Mouse (Mus musculus) kidney, postnatal 10 days (tissue): ENCODE data around the gene Ldah.

Experiments used
- DNase-seq: peaks from one replicate; pipeline ENCODE4 v3.0.0; 2021; ENCODE audit warnings: mixed read lengths

The Ldah gene

DNA sequence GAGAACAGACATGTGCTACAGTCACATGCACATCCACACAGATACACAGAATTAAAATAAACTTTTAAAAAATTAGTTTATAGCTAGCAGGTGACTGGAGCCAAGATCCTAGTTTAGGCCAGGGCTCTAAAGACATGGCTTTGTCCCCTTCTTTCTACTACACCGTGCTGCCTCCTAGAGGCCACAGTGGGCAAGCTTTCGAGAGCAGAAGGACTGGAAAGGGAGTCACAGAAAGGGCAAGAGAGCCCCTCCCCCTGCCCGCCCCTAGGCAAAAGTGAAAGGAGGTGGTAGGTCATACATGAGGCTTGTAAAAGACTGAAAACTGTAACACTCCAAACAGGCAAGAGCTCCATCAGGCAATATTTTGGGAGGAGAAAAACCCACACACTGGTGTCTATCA lies 80.1 kb downstream of the Ldah start:
- DNase-seq: peak; percentile 27

DNA sequence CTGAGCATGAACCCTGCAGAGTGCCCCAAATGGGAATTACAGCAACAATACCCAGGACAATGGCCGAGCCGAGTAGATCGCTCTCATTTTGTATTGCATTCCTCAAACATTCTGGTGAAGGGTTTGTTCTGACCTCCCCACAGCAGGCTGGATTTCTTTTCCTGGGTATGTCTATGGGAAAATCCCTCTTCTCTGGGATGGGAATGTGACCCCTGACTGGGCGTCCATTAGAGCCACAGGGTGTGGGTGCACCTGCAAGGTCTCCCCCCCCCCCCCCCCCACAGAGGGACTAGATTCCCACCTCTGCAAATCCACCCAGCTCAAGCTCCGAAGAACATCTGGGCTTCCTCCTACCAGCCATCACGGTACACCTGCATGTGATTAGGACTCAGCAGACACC lies 81.2 kb downstream of the Ldah start:
- DNase-seq: no peak

DNA sequence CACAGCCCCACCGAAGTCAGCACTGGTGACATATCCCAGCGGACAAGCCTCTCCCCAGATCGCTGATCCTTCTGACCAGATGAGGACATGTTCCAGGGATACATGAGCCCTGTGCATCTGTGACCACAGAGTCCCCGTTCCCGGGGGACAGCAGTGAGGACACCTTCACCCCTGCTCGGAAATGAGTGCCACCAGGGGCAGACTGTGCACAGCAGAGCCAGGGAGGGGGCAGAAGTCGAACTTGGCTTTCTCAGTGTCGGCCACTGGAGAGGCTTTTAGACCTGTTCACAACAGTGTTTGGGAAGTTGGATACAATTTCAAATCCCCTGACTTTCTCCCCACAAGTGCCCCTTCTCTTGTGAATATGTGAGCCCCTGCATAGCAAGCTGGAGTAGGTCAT lies 81.6 kb downstream of the Ldah start:
- DNase-seq: no peak

DNA sequence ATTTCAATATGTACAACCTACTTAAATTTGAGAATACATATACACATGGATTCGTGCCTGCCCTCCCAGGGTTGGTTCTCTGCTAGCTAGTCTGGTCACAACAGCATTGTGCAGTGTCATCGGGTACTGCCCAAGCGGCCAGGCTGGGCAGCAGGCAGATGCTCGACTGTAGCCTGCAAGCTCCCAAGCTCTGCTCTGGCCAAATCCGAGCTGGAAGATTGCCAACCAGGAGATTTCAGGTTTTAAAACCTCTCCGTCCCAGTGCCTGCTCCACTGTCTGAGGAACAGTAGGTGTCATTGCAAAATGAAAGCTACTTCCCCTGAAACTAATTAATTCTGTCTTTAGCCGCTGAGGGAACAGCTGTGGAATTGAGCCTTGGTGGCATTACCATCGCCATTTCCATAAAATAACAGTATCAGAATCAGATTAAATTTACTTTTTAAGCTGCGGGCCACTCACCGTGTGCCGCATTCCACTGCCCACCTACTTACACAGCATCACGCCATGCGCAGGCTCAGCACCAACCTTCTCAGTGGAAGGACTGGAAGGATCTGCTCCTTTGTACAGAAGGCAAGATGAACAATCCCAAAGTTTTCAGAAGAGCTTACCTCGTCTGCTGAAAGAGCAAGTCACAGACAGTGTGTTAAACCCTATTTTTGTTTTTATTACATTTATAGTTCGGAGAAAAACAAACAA lies 83.4 kb downstream of the Ldah start:
- DNase-seq: no peak

DNA sequence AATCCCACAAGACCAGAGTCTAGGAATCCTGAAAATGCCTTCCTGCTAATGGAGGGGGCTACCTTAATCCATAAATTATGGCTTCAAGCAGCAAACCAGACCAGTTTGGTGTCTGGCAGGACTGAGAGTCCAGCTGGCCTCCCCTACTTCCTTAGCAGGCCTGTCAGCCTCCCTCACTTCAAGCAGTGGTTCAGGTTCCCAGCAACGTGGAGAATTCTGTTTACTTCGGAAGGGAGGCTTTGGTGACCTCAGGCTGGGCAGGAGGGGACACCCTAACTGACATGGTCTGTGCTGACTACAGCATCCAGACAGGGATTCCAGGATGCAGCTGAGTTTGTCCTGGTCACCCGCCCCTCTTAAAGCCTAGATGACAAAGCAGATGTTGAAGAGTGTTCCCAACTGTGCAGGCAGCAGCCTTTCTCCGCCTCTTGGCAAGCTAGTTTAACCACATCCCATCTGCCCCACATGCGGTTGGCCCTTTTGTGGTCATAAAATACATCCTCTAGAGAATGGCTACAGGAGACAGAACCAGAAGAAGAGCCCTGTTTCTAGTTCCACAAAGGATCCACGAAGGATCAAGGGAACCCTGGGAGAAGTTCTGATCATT lies 87.5 kb downstream of the Ldah start:
- DNase-seq: peak; percentile 61

DNA sequence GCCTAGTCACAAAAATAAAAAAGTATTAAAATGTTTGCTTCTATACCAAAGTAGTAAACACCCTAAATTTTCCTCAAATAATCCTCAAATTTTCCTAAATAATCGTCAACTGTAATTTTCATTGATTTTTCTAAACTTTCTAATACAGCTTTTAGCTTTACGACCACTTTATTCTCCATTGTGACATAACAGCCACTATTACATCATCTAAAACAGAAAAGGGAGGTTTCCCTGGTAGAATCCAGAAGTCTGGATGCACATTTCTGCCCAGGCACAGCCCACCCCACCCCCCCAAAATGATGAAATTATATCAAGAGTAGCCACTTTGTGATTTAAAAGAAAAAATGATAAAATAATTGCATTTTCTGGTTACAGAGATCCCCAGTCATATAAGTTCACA lies 88.2 kb downstream of the Ldah start:
- DNase-seq: no peak

DNA sequence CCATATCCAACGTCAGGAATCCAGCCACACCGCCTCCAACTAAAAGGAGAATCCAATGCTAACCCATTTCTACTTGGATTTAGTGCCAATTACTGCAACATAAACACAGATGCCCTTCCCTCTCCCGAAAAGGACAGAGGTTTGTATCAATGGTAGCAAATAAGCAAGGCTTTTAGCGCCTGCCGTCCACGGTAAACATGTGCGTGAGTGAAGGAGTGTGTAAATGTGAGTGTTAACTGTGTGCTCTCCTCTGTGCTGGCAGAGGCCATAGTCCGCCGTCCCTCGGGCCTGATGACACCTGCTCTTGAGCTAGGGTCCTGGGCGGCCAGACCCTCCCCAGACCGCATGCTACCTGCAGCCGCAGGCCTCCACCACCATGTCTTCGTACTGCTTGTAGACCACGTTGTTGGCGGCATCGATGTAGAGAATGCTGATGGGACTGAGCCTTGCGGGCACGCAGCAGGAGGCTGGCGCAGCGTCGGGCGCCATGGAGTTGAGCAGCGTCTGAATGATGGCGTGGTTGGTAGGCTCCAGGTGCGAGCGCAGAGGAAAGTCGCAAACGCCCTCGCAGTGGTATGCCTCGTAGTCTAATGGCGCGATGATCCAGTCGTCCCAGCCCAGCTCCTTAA lies 89.8 kb downstream of the Ldah start:
- no peak for DNase-seq

DNA sequence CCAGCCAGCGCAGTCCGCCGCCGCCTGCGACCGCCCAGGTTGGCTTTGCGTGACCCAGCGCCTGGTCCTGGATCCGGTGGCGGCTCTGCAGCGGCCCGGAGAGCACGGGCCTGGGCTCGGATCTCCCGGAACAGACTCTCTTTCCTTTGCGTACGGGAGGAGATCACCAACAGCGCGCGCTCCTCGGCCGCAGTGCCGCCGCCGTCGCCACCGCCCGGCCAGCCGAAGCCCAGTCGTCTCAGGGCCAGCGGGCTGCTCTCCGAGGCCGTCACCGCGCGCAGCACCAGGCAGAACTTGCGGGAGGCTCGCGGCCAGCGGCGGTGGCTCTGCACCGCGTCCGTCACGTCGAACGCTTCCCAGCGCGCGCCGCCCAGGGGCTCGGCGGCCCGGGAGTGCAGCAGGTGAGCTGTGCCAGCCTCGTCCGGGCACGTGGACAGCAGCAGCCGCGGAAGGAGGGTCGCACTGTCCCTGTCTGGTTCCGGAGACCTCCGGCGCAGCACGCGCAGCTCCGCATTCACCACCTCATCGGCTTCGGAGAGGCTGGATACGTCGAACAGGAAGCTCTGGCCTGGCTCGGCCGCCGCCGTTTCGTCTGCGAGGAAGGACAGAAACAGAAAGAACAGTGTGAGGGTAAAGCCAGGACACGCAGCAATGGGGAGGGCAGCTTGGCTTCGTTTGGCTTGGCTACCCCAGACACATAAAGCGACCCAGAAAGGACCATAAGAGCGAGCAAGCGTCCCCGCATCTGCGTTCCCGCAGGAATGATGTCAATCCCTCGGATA lies 90.6 kb downstream of the Ldah start:
- DNase-seq: no peak

DNA sequence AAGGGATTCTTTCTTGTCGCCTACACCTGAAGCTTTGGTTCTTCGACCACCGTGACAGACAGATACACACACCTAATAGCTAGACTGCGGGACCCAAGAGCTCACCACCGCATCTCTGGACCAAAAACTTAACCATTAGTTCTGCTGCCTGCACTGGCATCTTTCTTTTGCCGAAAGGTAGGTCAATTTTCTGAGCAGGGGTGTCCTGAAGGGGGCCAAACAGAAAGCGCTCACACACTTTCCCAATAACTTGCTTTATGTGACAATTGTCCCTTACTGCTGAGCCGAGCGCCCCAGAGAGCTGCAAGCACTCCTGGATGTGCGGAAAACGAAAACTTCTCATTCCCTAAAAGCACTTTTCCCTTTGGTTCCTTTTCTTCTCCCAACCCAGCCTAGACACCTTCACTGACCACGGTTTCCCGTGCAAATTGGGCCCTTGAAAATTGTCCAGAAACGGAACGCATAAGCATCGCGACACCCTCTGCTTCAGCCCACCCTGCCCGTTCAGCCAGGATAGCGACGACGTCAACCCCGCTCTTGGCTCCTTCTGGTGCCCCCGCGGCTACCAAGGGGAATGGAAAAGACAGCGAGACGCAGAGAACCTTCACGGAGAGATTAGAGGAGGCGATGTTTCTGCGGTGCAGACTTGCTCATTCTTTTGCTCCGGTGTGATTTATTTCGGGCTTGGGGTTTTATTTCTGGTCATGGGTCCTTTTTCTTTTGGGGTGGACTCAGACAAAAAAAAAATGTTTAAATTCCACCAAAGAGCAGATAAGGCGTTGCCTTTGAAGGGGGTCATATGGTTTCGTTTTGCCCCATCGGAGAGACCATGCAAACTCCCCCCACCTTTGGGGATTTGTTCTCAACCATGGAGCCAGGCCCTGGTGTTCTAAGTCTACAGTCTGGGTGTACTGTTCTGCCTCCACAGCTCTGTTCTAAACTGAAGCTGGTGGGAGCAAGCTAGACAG lies 91.5 kb downstream of the Ldah start:
- no peak for DNase-seq

DNA sequence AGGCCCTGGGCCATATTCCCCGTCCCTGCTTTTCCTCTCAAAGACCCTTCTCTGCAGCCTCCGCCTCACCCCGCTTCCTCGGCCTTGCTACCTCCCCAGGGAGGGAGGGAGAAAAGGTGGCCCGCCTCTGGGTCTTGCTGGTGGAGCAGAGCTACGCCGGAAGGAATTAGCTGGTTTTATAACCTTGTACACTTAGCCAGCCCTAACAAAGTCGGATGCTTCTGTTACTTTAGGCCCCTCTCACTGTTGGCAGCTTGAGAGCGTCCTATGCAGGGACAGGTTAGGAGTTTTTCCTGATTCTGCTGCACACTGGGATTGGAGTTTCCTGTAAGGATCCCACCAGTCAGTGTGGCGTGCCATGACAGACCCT lies 92.2 kb downstream of the Ldah start:
- no peak for DNase-seq

DNA sequence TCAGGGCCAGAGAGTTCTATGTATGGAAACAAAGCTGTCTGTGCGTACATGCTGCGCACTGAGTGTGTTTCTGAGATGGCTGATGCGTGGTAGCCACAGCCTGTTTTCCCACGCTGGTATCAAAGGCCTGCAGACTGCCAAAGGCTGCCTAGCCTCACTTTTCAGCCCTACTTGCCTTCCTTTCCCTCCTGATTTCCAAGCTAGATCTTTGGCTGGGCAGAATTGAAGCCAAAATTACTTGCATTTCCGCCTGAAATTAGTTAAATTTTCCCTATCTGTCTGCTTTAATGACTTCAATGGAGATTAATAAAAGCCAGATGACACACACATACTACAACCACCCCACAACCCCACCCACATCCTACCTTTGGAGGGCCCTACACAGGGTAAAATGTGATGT lies 92.6 kb downstream of the Ldah start:
- no peak for DNase-seq

DNA sequence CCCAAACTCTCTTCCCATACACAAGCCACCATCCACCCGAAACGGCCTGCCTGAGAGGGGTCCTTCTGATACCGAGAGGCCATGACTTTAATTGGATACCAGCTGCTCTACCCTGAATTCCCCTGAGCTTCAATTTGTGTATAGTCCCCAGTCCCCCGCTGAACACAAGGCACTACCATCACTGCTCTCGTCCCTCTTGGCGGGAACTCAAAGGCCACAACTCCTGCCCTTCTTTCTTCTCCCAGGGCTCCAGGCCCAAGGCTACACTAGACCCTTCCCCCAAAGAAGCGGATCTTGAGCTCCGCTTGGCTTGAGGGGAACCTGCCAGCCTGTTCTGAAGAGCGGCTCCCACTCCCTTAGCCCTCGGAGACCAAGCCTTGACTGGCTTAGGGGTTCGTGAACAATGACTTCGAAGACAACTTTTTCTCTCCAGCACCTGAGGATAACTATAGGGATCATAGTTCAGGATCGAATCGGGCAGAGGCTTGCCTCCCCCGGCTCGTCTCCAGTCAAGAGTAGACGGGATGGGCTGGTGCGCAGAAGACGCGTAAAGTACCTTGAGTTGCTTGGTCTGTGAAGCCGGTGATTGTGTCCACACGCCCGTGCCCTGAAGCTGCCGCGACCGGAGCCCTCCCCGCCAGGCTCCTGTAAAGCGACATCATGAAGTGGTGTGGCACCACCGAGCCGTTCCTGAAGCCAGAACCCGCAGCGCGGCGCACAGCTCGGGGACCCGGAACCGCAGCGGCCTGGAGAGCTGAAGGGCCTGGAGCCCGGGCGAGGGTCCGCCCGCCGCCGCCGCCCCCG lies 93.3 kb downstream of the Ldah start:
- DNase-seq: peak; percentile 26

DNA sequence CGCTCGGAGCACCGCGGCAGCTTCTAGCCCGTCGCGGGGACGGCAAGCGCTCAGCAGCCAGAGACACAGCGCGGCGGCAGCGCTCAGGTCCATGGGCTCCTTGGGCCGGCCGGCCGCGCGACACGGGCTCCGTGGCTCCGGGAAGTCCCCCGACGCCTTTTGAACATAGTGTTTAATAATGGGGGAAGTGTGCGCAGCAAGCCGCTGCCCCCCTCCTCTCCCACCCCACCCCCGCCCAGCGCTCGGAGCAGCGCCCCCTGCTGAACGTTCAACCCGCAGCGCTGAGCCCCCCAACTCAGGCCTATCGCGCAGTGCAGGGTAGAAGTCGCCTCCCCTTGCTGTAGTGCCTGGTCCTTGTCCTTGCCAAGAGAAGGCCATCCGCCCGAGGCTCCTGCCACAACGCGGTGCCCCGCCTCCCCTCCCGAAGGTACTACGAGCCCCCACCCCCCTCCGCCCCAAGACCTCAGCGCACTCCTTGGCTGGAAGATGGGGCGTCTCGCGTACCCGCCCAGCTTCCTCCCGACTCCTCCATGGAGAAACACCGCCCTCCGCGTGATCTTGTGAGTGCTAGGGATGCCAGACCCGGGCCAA lies 94.0 kb downstream of the Ldah start, which contains the start of gene Gdf7:
Gene Gdf7 (minus strand): TSS at position 114 of the 591 bp plus-strand sequence.
- DNase-seq: peak; percentile 52

DNA sequence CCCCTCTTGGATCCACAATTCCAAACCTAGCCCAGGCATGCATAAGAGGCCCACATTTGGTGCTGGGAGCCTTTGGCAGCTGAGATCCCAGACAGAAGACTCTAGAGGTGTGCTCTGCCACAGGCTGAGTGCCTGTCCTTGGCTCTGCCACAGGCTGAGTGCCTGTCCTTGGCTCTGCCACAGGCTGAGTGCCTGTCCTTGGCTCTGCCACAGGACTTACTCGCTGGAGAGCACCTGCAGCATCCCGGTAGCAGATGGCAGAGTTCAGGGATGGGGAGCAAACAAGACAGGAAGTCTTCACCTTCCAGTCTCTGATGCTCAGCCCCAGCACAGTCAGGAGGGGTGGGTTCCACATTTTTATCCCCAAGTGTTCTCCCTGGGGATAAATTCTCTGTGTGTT lies 97.4 kb downstream of the Ldah start:
- no peak for DNase-seq

DNA sequence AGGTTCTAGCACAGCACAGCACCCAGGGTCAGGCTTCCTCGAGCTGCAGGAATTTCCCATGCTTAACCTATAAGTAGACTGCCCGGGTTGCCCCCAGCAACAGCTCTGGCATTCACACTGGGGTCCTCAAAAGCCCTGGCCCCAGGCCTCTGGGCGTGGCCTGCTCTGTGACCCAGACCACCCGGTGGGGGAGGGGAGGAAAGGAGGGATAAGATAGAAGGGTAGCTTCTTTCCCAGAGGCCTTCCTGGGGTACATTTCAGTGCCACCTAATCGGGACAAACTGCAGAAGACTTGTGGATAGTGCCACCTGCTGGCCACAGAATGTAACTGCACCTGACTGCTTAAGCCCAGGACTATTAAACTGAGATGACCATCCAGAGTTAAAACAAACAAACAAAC lies 98.5 kb downstream of the Ldah start:
- peak; percentile 81 for DNase-seq

DNA sequence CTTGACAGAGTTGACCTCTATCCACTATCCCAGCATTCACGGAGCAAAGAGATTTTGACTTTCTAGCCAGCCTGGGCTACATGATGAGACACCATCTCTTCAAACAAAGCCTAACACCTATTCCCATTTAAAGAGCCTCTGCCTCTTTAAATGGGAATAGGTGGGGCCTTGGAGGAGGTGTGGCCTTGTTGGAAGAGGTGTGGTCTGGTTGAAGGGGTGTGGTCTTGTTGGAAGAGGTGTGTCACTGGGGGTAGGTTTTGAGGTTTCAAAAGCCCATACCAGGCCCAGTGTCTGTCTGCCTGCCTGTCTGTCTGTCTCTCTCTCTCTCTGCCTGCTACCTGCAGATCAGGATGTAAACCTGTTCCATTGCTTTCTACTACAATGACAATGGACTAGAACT lies 99.0 kb downstream of the Ldah start:
- no peak for DNase-seq

DNA sequence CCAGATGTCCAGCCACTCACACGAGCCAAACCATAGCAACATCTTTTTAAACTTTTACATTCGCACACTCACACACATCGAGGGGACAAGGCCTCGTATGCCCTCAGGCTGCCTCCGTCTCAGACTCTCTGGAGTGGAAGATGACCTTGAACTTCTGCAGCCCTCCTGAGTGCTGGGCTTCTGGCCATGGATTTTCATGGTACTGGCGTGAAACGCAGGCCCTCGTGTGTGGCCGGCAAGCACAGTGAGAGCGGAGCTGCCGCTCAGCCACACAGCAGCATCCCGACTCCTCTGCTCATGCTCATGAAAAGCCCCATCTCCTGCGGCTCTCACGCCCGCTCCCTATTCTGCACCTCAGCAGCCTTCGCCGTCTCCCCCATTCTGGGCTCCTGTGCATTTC lies 103.1 kb downstream of the Ldah start:
- no peak for DNase-seq

DNA sequence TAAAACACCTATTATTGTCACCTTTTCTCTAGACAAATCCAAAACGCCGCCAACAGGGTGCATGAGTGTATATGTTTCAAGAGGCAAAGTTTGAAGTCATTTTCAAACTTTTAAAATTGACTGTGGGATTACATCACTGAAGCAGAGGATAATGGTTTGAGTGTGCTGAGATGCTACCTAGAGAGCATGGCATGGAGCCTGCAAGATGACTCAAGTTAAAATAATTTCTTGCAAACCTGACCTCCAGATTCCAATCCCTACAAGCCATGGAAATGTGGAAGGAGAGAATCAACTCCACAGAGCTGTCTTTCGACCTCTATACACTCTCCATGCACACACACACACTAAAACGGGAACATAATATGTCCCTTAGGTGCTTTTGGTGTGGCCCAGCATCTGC lies 104.4 kb downstream of the Ldah start:
- no peak for DNase-seq

DNA sequence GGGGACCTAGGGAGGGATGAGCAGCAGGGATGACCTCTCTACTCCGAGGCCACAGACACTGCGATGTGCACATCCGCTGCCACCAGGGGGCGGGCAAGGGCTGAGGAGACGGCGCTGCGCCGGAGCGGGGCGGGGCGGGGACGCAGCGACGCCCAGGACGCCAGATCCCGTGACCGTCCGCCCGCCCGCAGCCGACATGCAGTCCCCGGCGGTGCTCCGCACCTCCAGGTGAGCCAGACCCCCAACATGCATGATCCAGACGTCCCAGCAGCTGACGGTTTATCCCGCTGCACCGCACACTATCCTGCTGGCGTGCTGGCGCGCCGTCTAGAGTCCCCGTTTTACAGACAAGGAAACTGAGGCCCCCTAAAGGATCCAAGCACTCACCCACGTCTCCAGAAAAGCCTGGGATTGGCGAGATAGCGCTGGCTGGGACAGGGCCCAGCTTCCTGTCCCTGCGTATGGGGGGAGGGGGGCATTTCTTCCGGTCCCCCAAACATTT lies 105.4 kb downstream of the Ldah start, which contains the start of gene Hs1bp3:
Gene Hs1bp3 (plus strand): TSS at position 163 of the 502 bp plus-strand sequence.
- peak; percentile 95 for DNase-seq

DNA sequence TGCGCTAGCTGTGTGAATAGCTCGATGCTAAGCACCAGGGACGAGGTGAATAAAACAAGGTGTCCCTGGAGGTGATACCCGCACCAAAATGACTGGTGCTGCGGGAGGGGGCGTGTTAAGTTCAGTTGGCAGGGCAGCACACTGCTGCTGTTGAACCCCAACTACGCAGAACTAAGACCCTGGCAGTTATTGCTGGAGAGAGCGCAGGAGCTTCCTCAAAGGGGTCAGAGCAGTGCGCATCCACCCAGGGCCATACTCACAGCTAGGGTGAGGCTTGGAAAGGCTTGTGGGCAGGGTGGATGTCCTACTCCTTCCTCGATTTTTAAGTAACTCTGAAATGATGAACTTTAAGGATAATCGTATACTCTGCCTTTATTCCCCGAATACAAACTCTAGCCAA lies 105.9 kb downstream of the Ldah start:
- no peak for DNase-seq

DNA sequence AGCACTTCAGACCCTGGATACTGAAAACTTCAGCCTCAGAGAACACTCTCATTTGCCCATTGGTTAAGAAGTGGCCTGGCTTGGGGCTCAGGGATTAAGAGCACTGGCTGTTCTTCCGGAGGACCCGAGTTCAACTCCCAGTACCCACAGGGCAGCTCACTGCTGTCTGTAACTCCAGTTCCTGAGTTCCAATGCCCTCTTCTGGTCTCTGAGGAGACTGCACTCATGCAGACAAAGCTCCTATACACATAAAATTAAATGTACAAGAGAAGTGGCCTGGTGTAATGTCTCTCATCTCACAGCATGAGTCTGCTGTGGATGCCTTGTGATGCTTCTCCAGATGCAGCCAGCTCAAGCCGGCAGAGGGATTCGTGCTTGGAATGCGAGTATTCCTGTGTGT lies 108.6 kb downstream of the Ldah start:
- DNase-seq: no peak
